Mouse (Mus musculus) left cerebral cortex, adult 18-20 months (tissue): ENCODE results near the gene Gm21988. TPM values are rescaled to one million over a fixed set of nuclear protein-coding genes. Genes with fewer than 3 reads are reported as not detected.

Experiments
- DNase-seq, 2 experiments: peaks; one replicate each; pipeline ENCODE4 v3.0.0; 2021 to 2022; ENCODE audit warnings: low spot score in 2 of 2, mixed read lengths in 1 of 2
- microRNA-seq, 2 experiments: library from miRNA; unstranded; fragments of <30 nt; microRNA quantifications; one replicate each; pipeline ENCODE4 v1.2.0; 2021
- total RNA-seq, 2 experiments: library from RNA; stranded (reverse); gene quantifications; 2 replicates each; pipeline ENCODE4 v1.2.3; 2021

Gene Gm21988
- total RNA-seq, 2 experiments from 2014 or later, result 3.0 to 4.8 TPM

DNA sequence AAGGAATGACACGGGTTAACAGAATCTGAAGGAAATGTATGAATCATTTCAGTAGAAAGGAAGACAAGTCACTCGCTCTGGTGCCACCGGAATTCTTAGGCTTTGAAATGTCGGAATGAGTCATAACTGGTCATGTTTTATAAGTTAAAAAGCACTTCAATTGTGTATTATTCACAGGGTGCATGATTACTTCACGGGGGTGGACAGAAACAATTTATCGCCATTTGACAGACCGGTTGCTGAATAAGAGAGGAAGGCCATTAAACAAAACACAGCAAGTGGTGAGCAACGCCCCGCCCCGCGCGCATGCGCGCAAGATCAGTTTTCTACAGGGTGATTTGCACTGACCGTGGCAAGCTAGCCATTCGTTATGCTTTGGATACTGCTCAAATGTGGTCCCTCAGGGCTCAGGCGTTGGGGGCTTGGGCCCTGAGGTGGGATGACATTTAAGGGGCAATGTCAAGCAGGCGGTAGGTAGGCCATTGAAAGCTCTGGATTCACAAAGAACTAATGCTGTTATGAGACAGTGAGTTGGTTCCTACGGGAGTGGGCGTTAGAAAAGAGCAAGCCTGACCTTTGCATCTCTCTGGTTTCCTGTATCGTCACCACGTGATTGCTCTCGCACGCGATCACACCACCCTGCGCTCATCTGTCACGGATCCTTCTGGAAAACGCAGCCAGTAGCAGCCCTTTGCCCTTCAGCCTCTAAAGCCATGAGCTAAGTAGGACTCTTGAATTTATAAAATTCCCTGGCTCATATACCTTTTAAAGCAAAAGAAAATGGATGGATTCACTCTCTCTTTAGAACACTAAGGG, 50.1 kb downstream of the Gm21988 start:
- no peak for DNase-seq

Small RNA genes lying within 50 kb of the gene (microRNA-seq; reads per million reads assigned to microRNA genes)
- 6,355 to 6,504 reads per million in 2 experiments for gene Mir195a
- gene Mir497, result 0 reads per million in 2 experiments
- 0 reads per million in 2 experiments for gene Mir497b

Other genes starting within 250 kb of the Gm21988 start
- gene Gabarap, start 248.7 kb downstream of the Gm21988 start, total RNA-seq, result 100 to 1,000 TPM; 231 to 236 TPM
- 10 to 100 TPM; 52.6 to 53.8 TPM for gene Phf23, start 244.1 kb downstream of the Gm21988 start, total RNA-seq
- 10 to 100 TPM; 28.6 to 32.9 TPM for gene Dvl2, start 239.2 kb downstream of the Gm21988 start, total RNA-seq
- 10 to 100 TPM; 55.6 to 57.9 TPM for gene Acadvl, start 224.4 kb downstream of the Gm21988 start, total RNA-seq
- 100 to 1,000 TPM; 718 to 731 TPM for gene Dlg4, start 222.9 kb downstream of the Gm21988 start, total RNA-seq
- gene Asgr1, start 185.7 kb downstream of the Gm21988 start, total RNA-seq, result 1 to 10 TPM; 2.2 to 3.8 TPM
- not detected for gene Asgr2, start 147.2 kb downstream of the Gm21988 start, total RNA-seq
- 1 to 10 TPM; 1.0 TPM for gene Mgl2, start 109.5 kb downstream of the Gm21988 start, total RNA-seq
- gene Clec10a, start 83.6 kb downstream of the Gm21988 start, total RNA-seq, result 1 to 10 TPM; 2.6 to 4.0 TPM
- gene Slc16a11, start 27.1 kb downstream of the Gm21988 start, total RNA-seq, result 10 to 100 TPM; 34.2 to 35.5 TPM
- gene Slc16a13, start 18.8 kb downstream of the Gm21988 start, total RNA-seq, result 1 to 10 TPM; 5.2 to 8.0 TPM
- 1 to 10 TPM; 1.2 to 3.2 TPM for gene Bcl6b, start 10.0 kb downstream of the Gm21988 start, total RNA-seq
- 10 to 100 TPM; 44.6 to 47.2 TPM for gene 0610010K14Rik, start 1.9 kb downstream of the Gm21988 start, total RNA-seq
- 100 to 1,000 TPM; 269 to 280 TPM for gene Rnasek, start within 50 bp of the Gm21988 start, total RNA-seq
- under 1 TPM; 0.44 to 0.47 TPM for gene Alox12, start 15.5 kb upstream of the Gm21988 start, total RNA-seq
- under 1 TPM; 0.19 to 0.40 TPM for gene Alox12e, start 82.8 kb upstream of the Gm21988 start, total RNA-seq
- not detected for gene Alox15, start 112.2 kb upstream of the Gm21988 start, total RNA-seq
- gene Pelp1, start 170.2 kb upstream of the Gm21988 start, total RNA-seq, result 10 to 100 TPM; 33.1 to 34.6 TPM
- 10 to 100 TPM; 68.1 to 76.7 TPM for gene Arrb2, start 192.8 kb upstream of the Gm21988 start, total RNA-seq
- 10 to 100 TPM; 13.9 to 15.4 TPM for gene Med11, start 212.1 kb upstream of the Gm21988 start, total RNA-seq
- 1 to 10 TPM in 1 of 2 experiments, under 1 TPM in 1; 0.23 to 1.4 TPM for gene Zmynd15, start 219.6 kb upstream of the Gm21988 start, total RNA-seq
- 1 to 10 TPM in 1 of 2 experiments, under 1 TPM in 1; 0.42 to 1.4 TPM for gene Cxcl16, start 220.2 kb upstream of the Gm21988 start, total RNA-seq